Comparison of ENCODE assay signal across 21 mouse cellular contexts in the genomic region with DNA sequence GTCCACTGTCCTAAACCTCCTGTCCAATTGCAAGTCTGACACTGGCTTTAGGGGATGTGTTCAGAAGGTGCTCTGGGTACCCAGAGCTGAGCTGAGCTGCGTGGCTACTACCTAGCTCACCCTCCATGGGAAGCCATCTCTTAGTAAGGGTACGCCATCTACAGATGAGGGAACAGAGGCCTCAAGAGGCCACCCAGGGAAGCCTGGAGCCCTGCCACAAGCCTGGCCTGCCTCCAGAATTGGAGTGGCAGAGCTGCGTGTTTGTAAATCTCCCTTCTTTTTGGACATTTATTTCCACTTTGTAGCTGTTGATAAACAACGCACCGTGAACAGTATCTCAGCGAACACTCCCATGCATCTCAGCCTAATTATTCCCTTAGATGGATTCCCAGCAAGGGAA. TPM values are rescaled to one million over a fixed set of nuclear protein-coding genes. Genes with fewer than 3 reads are reported as not detected.
A peak's percentile ranks its signal among the peaks of the same experiment; 100 is the strongest.
DNase-seq lines count a peak whose midpoint lies in the region; ATAC-seq and TF ChIP-seq lines count a peak whose summit lies in the region.
"Had no signal": no experiment of that assay in that cellular context is flagged by ENCODE, and none has a peak within 500 bp of the region (broad histone marks: within the 10 kb centered on the region; RNA-seq: fewer than 3 reads in every experiment).

No protein-coding gene starts in this region.

- H3K4me3 ChIP-seq in layer of hippocampus, adult 2 months, result no peak overlapping the region
- H3K4me3 ChIP-seq in neural tube, embryonic 15.5 days (replicated peaks), result no peak overlapping the region
- no peak overlapping the region for H3K4me3 ChIP-seq in hindbrain, postnatal 0 days (ENCODE audit: low read length)
- H3K4me3 ChIP-seq: heart, embryonic 12.5 days; liver, embryonic 12.5 days; midbrain, embryonic 10.5 days; myocyte; stomach, embryonic 15.5 days had no signal

- H3K9ac ChIP-seq in neural tube, embryonic 15.5 days (replicated peaks), result 0 out of 2 replicates have a peak overlapping the region, but pooled peaks have one; percentile 7
- H3K9ac ChIP-seq in hindbrain, postnatal 0 days (replicated peaks; ENCODE audit: low read length), result no peak overlapping the region
- H3K9ac ChIP-seq: heart, embryonic 12.5 days; liver, embryonic 12.5 days; stomach, embryonic 15.5 days had no signal

- no peaks in the 10 kb centered on the region for H3K9me3 ChIP-seq in neural tube, embryonic 15.5 days (replicated peaks)
- no peaks in the 10 kb centered on the region for H3K9me3 ChIP-seq in hindbrain, postnatal 0 days (ENCODE audit: low read length)
- H3K9me3 ChIP-seq: heart, embryonic 12.5 days; liver, embryonic 12.5 days; midbrain, embryonic 10.5 days; stomach, embryonic 15.5 days had no signal

- no peak for ATAC-seq in cerebellum, adult (ENCODE audit: insufficient number of reproducible peaks, low FRiP score, low TSS enrichment)
- ATAC-seq in neural tube, embryonic 15.5 days (ENCODE audit: low FRiP score), result no peak
- no peak for ATAC-seq in hindbrain, postnatal 0 days
- ATAC-seq: activated CD4-positive, CD25-positive, alpha-beta regulatory T cell, adult 4 months; liver, embryonic 12.5 days; Patski had no signal

- TF ChIP-seq CTCF in layer of hippocampus, adult 2 months (conservative IDR thresholded peaks at IDR 0.05), result 0 out of 2 replicates have a peak, but pooled peaks have one; percentile 8
- no peak for TF ChIP-seq CTCF in hindbrain, postnatal 0 days (IDR thresholded peaks at IDR 0.05; ENCODE audit: low read depth)

- H3K27me3 ChIP-seq in neural tube, embryonic 15.5 days (replicated peaks), result 0 out of 2 replicates have a peak, but pooled peaks cover 4% of the 10 kb centered on the region
- 0 out of 2 replicates have a peak, but pooled peaks cover 3% of the 10 kb centered on the region for H3K27me3 ChIP-seq in hindbrain, postnatal 0 days (ENCODE audit: insufficient read depth, low read length)

- no peak overlapping the region for H3K4me2 ChIP-seq in neural tube, embryonic 15.5 days
- no peak overlapping the region for H3K4me2 ChIP-seq in hindbrain, postnatal 0 days (ENCODE audit: low read depth, low read length)
- H3K4me2 ChIP-seq: heart, embryonic 12.5 days; liver, embryonic 12.5 days; stomach, embryonic 15.5 days had no signal

- no peaks in the 10 kb centered on the region for H3K36me3 ChIP-seq in neural tube, embryonic 15.5 days
- no peaks in the 10 kb centered on the region for H3K36me3 ChIP-seq in hindbrain, postnatal 0 days (ENCODE audit: insufficient read depth, low read length)
- H3K36me3 ChIP-seq: heart, embryonic 12.5 days; liver, embryonic 12.5 days; midbrain, embryonic 10.5 days; stomach, embryonic 15.5 days had no signal

- no peak overlapping the region for H3K27ac ChIP-seq in layer of hippocampus, adult 2 months
- H3K27ac ChIP-seq in neural tube, embryonic 15.5 days (replicated peaks), result no peak overlapping the region
- no peak overlapping the region for H3K27ac ChIP-seq in hindbrain, postnatal 0 days
- H3K27ac ChIP-seq: liver, embryonic 12.5 days; stomach, embryonic 15.5 days had no signal

- H3K4me1 ChIP-seq in neural tube, embryonic 15.5 days, result peaks cover 28% of the 10 kb centered on the region
- no peaks in the 10 kb centered on the region; the same call in 1 of the 2 replicates for H3K4me1 ChIP-seq in hindbrain, postnatal 0 days (ENCODE audit: insufficient read depth, low read length)
- H3K4me1 ChIP-seq: stomach, embryonic 15.5 days had no signal

- 49% methylated on average over 6 of the region's 6 CpGs for WGBS in neural tube, embryonic 15.5 days
- WGBS in hindbrain, postnatal 0 days, result 38% methylated on average over 6 of the region's 6 CpGs

- peak; percentile 66 to 67 for DNase-seq in cerebellum, postnatal 10 days
- no peak for DNase-seq in layer of hippocampus, adult 2 months (ENCODE audit: low spot score in 2 of 2)
- DNase-seq in layer of hippocampus, adult 8-10 months (ENCODE audit: low spot score in 2 of 2), result no peak
- DNase-seq in neural tube, embryonic 10.5 days (ENCODE audit: extremely low spot score, low spot score), result no peak
- DNase-seq in hindbrain, postnatal 0 days (ENCODE audit: low spot score), result no peak
- DNase-seq: kidney, adult 9 months; retina, postnatal 1 day; spleen, adult 18-20 months; thymus, adult 2 months had no signal

RNA-seq across cellular contexts. Expression of gene Fibcd1, which starts 11.4 kb away (rescaled TPM):
- 100 to 1,000 TPM; 108 to 110 TPM for total RNA-seq in layer of hippocampus, adult 2 months (2021)
- 100 to 1,000 TPM in 1 of 4 experiments, 10 to 100 TPM in 3; 82.5 to 102 (median 90.0) TPM for total RNA-seq in layer of hippocampus, adult 8-10 months (2022)
- 4.9 and 6.4 TPM in 2 replicates for polyA plus RNA-seq in neural tube, embryonic 15.5 days (2015; fragmentation: Nextera tagmentation; extraction: Ambion mirVana)
- total RNA-seq in hindbrain, postnatal 0 days (2014; rRNA removed), result 27.3 and 28.9 TPM in 2 replicates
- 8.7 and 9.1 TPM in 2 replicates for polyA plus RNA-seq in hindbrain, postnatal 0 days (2015; fragmentation: Nextera tagmentation; extraction: Ambion mirVana)
- total RNA-seq: hematopoietic stem cell, adult 5-6 weeks had no signal
- polyA plus RNA-seq: activated CD4-positive, CD25-positive, alpha-beta regulatory T cell, adult 4 months; liver, embryonic 12.5 days had no signal

RNA-seq across cellular contexts. Expression of gene Lamc3, which starts 29.9 kb away (rescaled TPM):
- total RNA-seq in layer of hippocampus, adult 2 months (2021), result 1 to 10 TPM; 6.3 to 7.8 TPM
- total RNA-seq in layer of hippocampus, adult 8-10 months (2022), result 1 to 10 TPM; 6.2 to 7.0 (median 6.5) TPM
- polyA plus RNA-seq in neural tube, embryonic 15.5 days (2015; fragmentation: Nextera tagmentation; extraction: Ambion mirVana), result 4.1 and 4.2 TPM in 2 replicates
- total RNA-seq in hindbrain, postnatal 0 days (2014; rRNA removed), result 11.6 and 12.9 TPM in 2 replicates
- polyA plus RNA-seq in hindbrain, postnatal 0 days (2015; fragmentation: Nextera tagmentation; extraction: Ambion mirVana), result 2.0 and 2.1 TPM in 2 replicates
- total RNA-seq: hematopoietic stem cell, adult 5-6 weeks had no signal
- polyA plus RNA-seq: activated CD4-positive, CD25-positive, alpha-beta regulatory T cell, adult 4 months had no signal

RNA-seq across cellular contexts. Expression of gene Qrfp, which starts 46.8 kb away (rescaled TPM):
- not detected for total RNA-seq in layer of hippocampus, adult 2 months (2021)
- not detected for total RNA-seq in layer of hippocampus, adult 8-10 months (2022)
- 0.23 TPM in 1 of 2 replicates, not detected in the other for polyA plus RNA-seq in neural tube, embryonic 15.5 days (2015; fragmentation: Nextera tagmentation; extraction: Ambion mirVana)
- total RNA-seq in hindbrain, postnatal 0 days (2014; rRNA removed), result not detected in 2 replicates
- polyA plus RNA-seq in hindbrain, postnatal 0 days (2015; fragmentation: Nextera tagmentation; extraction: Ambion mirVana), result 0.06 TPM in 1 of 2 replicates, not detected in the other
- total RNA-seq: hematopoietic stem cell, adult 5-6 weeks; left cerebral cortex, adult 18-20 months had no signal
- polyA plus RNA-seq: heart, embryonic 12.5 days; large intestine, adult 2 months; Patski had no signal

Comparison
In these comparisons a context has a peak if more than half of its experiments do, and no peak if none do; other contexts are left out.
1. DNase-seq: peak in cerebellum, postnatal 10 days (2 of 2); none in layer of hippocampus, adult 2 months (0 of 2), layer of hippocampus, adult 8-10 months (0 of 2), neural tube, embryonic 10.5 days (single experiment) and hindbrain, postnatal 0 days (single experiment).